Mouse (Mus musculus) right cerebral cortex, adult 18-20 months (tissue): ENCODE measurements around the gene Gm49340.
"Not testable (repeated sequence)": the region's sequence is repeated elsewhere in the genome, so short reads cannot be mapped to it uniquely, and the experiment has no call there.

ENCODE experiments used
- DNase-seq: peaks from one replicate; pipeline ENCODE4 v3.0.0; 2022; ENCODE audit warnings: mixed read lengths

The Gm49340 gene

DNA sequence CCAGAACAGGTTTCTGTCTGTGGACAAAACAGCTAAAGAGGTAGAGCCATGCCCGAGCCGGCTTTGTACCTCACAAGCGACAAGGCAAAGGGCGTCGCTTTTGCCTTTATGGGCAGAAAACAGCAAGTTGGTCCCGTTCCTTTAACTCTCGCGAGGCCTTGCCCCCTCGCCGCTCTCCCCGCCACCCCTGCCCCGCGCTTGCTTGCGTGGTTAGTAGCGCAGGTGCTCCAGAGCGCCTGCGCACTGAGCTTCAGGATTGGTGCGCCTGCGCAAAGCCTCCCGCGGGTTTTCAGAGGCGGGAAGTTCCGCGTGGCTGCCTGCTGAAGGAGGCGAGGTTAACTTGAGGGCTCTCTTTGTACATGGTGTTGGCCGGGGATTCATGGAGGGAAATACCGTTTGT, at the start of gene Gm49340, which contains the start of the genes Aspa and Spata22:
Gm49340 (plus strand) TSS at position 300 of the 400 bp plus-strand sequence.
Aspa (minus strand) TSS at position 155 of the 400 bp plus-strand sequence.
Spata22 (plus strand) TSS at position 300 of the 400 bp plus-strand sequence.
- no peak for DNase-seq

DNA sequence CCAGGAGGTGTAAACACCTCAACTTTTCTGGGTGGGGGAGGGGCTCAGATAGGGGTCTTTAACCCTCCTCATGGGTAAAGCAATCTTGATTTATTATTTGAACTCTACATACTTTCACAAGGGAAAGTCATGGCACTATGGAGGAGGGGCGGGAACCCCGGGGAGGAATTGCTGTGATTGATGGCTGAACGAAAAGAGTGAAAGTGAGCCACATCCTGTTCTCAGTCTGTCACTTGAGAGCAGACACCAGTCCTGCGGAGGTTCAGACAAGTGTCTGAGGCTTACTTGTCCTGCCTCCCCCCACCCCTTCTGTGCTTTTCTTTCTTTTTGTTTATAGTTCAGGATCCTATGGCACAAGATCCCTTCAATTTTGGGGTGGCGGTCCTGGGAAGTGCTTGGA, 48.8 kb upstream of the Gm49340 start:
- no peak for DNase-seq

DNA sequence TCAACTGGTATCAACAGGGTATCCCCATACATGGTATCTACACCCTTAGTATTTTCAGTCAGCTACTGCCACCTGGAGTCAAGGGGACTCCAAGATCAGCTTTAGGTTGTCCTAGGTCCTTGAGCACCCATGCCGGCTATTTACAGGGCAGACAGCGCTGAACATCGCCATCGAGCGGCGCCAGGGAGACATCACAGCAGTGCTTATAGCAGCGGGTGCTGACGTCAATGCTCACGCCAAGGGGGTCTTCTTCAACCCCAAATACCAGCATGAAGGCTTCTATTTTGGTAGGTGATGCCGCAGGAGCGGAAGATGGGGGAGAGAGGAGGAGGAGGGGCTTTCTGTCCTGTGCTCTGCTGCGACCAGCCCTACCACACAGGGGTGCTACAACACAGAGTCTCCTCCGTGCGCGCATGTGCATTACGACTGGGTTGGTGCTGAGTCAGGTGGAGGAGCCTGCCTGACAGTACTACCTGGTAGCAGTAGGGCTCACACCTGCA, 48.0 kb upstream of the Gm49340 start:
- DNase-seq = peak; percentile 80

DNA sequence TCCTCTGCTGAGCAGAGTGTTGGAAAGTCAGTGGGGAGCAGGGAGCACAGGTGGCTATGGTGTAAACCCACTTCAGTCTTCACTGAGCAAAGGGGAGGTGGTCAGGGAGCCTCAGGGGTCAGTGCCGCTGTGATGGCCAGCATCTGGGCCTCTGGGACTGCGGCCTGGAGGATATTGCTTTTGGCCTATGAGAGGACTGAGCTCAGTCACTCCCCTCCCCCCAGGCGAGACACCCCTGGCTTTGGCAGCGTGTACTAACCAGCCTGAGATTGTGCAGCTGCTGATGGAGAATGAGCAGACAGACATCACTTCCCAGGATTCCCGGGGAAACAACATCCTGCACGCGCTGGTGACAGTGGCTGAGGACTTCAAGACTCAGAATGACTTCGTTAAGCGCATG, 46.2 kb upstream of the Gm49340 start:
- no peak for DNase-seq

DNA sequence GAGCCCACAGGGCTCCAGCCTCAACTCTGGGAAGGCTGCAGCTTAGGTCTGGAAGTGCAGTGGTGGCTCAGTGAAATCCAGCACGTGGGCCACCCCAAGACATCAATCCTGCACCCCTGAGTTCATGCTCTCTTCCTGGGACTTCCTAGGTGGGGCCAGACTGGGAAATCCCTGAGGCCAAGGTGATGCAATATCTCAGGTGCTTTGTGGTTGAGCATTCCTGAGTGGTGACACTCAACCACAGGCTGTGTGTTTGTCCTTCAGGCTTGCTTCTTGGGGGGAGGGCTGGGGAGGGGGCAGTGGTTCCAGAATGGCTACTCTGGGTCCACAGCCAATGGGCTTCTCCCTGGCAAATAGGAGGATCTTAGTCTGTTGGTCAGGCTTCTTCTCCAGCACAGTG, 45.6 kb upstream of the Gm49340 start:
- DNase-seq = no peak

DNA sequence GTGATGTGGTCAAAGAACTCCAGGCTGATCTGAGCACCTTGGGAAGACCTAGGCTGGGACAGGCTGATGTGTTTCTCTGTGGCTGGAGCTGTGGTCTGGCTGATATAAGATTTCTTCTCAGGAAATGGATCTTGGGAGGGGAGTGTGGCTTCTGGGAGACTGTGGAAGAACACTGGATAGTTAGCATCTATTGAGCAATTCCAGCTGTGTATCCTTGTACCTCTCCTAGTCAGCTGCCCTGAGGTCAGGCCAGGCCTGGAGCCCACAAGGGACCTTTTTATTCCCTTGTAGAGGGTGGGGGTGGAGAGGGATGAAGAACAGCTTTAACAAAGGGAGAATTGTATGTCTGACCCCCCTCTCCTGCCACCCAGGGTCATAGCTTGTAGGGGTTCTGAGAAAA, 45.2 kb upstream of the Gm49340 start:
- DNase-seq = peak; percentile 32

DNA sequence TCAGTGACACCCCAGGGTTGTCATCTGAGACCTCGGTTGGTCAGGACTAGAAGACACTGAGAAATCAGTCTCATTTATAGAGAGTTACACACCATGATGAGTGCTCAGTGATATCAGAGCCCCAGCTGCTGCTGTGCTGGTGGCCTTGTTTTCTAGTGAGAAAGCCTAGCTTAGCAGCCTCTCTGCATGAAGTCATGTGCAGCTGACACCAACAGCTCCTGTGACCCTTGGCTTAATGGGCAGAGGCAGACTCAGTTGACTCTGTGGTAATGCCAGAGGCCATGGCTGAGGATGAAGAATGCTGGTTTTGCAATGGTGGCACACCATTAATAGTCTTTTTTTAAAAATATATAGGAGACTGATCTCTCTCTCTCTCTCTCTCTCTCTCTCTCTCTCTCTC, 39.9 kb upstream of the Gm49340 start:
- DNase-seq = no peak

DNA sequence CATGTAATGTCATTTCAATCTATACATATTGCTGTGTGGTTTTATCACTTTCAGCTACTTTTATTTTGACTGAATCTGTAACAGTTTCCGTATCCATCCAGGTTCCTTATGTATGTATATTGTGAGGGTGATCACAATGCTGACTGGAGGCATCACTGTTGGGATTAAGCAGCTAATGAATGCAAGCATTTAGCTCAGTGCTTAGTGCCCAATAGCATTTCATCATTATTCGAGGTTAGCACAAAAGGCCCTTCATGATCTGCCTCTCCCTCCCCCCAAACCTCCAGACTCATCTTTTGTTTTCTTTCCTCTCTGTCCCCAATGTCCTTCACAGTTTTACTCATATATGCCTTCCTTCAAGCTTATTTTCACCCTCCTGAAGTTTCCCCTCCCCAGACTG, 26.4 kb upstream of the Gm49340 start:
- DNase-seq = no peak

DNA sequence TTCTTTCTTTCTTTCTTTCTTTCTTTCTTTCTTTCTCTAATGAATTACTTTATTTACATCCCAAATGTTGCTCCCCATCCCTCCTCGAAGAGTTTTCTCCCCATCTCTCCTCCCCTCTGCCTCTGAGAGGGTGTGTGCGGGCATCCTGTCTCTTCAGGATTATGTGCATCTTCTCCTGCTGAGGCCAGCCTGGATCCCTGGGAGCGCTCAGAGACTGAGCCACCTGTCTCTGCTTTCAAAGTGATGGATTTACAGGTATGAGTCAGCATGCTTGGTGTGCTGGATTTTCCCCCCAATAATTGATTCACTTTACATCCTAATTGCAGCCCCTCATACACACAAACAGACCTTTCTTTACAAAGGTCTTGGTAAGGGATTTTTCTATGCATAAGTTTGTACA, 13.6 kb upstream of the Gm49340 start:
- DNase-seq = no peak

DNA sequence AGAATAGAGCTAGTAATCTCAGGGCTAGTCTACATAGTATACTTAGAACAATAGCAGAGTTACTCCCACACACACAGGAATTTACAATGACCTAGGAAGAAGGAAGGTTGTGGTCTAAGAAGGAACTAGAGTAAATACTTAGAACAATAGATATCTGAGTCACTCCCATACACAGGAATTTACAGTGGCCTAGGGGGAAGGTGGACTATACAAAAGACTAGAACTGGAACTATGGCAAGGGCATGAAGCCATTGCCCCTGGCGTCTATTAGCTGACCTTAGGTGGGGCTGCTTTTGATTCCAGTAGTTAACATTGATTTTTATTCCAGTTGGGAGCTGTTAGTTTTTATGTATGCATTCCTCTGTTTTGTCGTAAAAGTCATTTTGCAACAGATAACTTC, 11.0 kb upstream of the Gm49340 start:
- not testable (repeated sequence) for DNase-seq

DNA sequence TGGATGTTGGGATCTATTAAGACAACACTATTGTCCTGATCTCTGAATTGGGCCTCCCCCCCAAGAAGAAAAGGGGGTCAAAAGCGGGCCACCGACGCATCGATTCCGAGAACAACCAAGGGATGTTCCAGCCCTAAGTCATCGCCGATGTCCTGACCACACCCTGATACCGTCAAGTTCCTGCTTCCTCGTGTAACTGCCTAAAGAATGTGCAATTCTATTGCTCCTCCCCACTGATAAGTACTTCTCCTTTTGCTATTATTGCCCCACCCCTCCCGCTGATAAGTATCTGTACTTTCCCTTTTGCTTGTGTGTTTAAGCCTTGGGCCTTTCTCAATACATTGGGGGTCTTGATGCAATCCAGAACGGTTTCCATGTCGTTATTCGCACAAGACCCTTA, 8.5 kb upstream of the Gm49340 start:
- DNase-seq = not testable (repeated sequence)

DNA sequence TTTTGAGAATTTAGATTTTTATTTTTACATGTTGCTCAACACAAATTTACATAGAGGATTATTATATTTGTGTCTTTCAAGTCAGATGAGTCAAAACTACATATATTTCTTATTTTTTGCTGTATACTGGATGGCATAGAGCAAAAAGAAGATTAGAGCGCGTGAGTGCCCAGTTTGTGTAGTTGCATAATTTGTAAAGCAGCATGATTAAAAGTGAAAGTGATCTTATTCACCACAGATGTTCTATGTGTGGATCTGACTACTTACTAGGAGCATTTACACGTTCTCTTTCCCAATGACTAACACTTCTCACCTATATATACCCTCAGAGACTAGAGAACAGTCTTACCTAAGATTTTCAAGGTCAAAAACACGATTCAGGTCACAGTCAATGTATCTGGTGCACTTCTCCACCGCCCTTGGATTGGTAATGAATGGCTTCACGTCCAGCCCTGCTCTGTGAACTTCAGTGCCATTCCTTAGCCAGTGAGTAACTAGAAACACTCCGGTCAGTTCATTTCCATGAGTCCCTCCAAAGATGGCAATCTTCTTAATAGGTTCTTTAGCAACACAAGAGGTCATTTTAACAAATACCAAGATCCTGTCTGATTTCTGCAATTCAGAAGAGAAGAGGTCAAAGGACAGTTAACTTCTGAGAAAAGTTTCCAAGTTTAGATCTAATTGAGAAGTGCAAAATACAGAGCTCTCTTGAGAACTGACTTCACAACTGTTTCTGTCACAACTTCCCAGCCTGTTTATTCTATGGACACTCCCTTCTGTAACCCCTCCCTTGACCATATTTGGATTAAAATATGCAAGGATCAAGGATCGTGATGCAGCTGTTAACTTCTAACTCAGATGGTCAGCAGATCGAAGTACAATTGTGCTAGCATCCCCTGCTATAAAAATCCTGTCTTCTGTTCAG, 5.4 kb upstream of the Gm49340 start:
- no peak for DNase-seq

DNA sequence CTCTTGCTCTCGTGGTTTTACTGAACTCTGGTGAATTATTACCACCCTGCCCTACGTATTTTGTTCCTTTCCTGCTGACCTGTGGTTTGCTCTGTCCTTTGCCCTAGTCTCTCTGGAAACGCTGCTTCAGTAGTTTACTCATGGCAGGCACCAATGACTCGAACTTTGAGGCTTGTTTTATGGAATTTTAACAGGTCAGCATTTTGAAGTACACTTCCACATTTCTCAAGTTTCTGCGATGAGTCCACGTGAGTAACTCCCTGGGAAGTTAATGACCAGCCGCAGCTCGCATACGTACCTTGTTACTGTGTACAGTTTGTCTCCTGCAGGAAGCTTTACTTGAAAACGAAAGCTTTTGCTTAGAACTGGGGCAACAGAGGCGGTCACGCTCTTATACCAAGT, 3.1 kb upstream of the Gm49340 start:
- DNase-seq = no peak

DNA sequence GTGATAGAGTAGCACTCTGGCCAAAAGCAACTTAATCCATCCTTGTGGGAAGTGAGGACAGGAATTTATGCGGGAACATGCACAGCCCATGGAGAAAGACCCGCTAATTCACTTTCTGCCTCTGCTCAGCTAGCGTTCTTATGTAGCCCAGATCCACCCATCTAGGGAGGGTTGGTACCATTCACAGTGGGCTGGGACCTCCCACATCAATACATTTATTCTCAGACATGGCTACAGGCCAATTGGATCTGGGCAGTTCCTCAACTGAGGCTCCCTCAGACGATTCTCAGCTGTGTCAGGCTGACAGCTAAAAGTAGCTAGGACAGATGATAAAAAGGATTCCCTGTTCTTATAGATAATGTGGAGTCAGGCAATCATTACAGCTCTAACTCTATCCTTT, 2.2 kb upstream of the Gm49340 start:
- DNase-seq = peak; percentile 8

DNA sequence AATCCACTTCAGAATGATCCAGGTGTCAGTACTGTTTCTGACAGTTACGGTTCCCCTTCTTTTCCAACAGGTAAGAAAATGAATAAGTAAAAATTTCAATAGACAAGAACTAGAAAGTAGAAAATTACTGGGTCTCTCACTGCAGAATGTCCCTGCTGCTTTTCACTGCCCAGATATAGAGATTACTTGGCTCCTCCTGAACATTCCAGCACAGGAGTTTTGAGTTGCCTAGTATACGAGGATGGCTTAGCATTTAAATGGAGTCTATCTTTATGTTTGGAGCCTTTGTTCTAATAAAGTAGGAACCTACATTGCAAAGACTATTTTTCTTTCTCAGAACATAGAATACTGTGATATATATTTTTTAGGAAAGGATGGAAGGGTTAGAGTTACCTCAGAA, 3.8 kb downstream of the Gm49340 start:
- no peak for DNase-seq

DNA sequence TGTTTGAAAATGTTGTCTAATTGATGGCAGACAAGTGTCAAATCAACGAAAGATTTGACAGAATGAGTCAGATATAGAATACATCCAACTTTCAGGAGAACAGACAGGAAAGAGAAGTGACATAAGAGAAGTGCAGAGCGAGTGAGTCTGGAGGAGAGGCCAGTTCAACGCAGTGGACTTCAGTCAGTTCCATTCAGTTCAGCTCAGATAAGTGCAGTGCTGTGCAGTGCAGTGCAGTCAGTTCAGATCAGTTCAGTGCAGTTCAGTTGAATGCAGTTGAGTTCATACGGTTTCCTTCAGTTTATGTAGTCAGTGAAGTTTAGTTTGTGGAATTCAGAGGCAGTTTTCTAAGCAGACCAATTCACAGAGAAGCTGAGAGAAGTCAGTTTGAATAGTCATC, 7.4 kb downstream of the Gm49340 start:
- no peak for DNase-seq

DNA sequence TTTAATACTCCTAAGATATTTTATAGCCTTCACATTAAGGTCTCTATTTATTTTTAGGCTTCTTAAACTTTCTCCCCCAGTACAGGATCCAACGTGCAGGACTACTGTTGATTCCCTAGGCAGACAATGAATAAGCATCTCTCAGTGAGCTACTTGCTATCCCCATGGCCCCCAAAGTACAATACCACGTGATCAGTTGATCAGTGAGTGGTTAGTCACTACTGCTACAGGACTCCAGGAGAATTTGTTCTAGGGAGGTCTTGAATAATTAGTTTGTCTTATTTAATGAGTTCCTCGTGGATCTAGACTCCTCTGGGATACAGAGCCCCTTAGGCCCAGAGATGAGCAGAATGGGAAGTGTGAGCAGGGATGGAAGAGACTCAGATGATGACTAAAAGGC, 20.9 kb downstream of the Gm49340 start, which contains the start of gene Olfr20:
Olfr20 (plus strand) TSS at position 301 of the 400 bp plus-strand sequence.
- DNase-seq = no peak

DNA sequence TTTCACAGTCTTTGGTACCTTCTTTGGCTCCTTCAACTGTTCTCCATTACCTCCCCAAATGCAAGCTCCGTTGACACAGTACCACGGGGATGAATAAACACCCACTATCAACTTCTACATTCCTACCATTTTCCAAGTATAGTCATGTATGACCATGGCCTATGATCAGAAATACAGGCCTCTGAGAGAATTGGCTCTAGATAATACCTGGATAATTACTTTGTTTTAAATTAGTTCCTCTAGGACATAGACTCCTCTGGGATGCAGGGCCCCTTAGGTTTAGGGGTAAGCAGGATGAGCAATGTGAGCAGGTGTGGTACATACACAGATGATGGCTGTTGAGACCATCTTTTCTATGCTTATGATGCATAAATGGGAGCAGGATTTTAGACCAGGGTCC, 41.4 kb downstream of the Gm49340 start, which contains the start of gene Olfr376:
Olfr376 (plus strand) TSS at position 301 of the 400 bp plus-strand sequence.
- no peak for DNase-seq

DNA sequence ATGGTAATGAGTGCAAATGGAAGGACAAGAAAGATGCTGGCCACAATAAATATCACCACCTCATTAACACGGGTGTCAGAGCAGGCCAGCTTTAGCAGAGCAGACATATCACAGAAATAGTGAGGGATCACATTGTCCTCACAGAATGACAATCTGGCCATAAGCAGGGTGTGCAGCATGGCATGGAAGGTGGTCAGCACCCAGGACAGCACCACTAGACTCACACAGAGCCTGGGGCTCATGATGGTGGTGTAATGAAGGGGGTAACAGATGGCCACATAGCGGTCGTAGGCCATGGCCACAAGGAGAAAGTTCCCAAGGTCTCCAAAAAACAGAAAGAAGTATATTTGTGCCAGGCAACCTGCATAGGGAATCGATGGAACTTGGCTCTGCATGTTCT, 65.8 kb downstream of the Gm49340 start:
- DNase-seq = no peak

DNA sequence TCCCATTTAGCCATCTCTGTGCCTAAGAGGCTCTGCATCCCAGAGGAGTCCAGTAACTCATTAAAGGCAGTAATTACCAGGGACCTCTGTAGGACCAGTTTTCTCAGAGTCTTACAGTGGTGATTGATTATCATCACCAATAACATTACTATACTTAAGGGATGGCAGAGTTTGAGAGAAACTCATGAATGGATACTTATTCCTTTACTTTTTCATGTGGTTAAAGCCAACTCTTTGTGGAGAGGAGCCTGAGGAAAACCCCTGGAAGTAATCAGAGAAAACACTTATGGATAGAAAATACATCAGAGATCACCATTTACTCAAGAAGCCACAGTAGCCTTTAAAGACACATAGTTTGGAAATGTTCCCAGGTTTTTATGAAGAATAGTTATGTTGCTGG, 70.0 kb downstream of the Gm49340 start, which contains the start of gene Olfr1:
Olfr1 (minus strand) TSS at position 101 of the 400 bp plus-strand sequence.
- DNase-seq = no peak
